Mouse (Mus musculus): ENCODE data around the gene Vps52.
"Not testable (repeated sequence)": the region's sequence is repeated elsewhere in the genome, so short reads cannot be mapped to it uniquely, and the experiment has no call there.

The Vps52 gene

DNA sequence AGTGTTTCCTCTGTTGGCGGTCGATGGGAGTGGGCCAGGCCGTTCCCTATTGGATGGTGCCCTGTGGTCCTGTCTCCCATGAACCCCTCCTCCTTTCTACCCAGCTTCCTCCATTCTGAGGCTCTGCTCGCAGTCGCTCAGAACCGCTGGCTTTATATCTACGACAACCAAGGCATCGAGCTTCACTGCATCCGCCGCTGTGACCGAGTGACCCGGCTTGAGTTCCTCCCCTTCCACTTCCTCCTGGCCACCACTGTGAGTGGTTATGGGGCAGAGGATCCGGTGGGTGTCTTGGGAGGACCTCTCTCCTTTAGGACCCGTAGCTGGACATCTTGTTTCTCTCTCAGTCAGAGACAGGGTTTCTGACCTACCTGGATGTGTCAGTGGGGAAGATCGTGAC is 12.2 kb upstream of the Vps52 start:
- DNase-seq (ENCODE audit: low spot score), result no peak

DNA sequence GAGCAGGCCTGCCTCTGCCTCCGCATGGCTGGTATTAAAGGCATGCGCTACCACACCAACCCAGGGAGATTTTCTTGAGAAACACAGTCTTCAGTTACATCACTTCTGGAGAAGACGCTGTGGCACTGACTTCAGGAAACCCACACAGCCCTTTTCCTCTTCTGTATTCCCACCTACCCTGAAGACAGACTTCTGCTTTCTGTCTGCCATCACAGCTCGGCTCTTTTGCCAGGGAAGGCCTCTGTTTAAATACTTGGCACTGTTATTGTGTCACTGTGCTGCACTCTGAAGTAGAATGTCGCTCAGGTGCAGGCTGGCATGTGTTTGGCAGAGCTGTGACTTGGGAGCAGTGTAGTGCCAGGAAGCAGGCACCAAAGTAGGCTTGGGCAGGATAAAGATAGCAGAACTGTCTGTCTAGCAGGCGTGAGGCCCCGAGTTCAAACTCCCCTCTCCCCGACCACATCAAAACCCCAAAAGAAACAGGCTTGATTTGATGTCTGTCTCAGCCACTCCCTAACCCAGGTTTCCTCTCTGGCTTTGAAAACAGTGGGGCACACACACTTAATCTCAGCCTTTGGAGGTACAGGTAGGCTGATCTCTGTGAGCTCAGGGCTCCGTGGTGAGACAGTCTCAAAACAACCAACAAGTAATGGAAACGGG is 8.1 kb upstream of the Vps52 start:
- DNase-seq (ENCODE audit: low spot score), result peak; percentile 77

DNA sequence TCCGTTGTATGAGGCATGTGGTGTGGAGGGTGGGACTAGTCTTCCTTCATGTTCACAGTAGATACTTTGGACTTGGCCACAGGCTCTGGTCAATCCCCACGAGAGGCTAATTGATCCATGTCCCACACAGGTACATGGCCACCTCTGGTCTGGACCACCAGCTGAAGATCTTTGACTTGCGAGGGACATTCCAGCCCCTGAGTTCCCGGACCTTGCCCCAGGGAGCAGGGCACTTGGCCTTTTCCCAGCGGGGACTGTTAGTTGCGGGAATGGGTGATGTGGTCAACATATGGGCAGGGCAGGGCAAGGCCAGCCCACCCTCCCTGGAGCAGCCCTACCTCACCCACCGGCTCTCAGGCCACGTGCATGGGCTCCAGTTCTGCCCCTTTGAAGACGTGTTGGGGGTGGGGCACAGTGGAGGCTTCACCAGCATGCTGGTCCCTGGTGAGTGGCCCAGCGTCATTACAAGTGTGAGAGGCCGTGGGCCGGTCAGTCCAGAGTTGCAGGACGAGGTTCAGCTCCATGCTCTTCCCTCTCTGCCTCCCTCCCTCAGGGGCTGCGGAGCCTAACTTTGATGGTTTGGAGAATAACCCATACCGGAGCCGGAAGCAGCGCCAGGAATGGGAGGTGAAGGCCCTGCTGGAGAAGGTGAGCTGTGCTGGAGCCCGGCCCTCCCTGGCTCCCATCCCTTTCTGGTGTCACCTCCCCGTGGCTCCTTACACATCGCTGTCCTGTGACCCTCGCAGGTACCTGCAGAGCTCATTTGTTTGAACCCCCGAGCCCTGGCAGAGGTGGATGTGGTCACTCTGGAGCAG is 7.3 kb upstream of the Vps52 start:
- DNase-seq (ENCODE audit: low spot score), result no peak

DNA sequence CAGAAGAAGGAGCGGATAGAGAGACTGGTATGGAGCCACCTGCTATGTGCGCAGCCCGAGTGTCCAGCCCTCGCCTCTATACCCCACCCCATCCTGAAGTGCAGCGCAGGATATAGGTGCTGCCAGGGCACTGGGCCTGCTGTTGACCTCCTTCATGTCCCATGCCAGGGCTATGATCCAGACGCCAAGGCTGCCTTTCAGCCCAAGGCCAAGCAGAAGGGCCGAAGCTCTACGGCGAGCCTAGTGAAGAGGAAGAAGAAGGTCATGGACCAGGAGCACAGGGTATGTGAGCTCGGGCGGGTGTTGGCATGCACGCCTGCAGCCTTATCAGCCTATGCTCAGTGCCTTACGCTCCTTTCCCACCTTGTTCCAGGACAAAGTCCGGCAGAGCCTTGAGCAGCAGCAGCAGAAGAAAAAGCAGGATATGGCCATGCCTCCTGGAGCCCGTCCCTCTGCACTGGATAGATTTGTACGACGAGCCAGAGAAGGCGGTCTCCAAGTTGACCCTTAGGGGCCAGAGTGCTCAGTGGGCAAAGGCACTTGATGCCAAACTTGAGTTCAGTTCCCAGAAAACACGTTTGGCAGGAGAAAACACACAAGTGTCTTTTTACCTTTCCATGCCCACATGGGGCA is 6.6 kb upstream of the Vps52 start:
- no peak for DNase-seq (ENCODE audit: low spot score)

DNA sequence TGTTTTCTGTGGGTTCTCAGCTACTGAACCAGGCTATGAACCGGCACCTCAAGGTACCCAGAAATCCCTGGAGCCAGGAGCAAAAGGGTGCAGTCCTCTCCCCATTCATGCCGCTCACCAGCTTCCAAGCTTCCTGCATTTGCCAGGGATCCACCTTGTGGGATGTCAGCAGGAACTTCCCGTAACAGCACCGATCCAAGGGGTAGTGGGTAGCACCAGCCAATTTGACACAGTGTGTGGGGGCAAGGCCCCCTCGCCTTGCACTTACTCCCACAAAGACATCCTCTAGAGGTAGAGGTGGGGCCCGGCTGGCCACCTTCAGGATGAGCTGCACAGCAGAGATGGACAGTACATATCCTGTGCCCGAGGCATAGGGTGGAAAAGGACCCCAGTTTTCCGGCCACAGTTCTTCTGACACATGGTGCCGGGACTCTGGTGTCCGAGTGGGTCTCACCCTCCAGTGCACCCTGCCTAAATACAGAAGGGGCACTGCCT is 5.4 kb upstream of the Vps52 start:
- no peak for DNase-seq (ENCODE audit: low spot score)

DNA sequence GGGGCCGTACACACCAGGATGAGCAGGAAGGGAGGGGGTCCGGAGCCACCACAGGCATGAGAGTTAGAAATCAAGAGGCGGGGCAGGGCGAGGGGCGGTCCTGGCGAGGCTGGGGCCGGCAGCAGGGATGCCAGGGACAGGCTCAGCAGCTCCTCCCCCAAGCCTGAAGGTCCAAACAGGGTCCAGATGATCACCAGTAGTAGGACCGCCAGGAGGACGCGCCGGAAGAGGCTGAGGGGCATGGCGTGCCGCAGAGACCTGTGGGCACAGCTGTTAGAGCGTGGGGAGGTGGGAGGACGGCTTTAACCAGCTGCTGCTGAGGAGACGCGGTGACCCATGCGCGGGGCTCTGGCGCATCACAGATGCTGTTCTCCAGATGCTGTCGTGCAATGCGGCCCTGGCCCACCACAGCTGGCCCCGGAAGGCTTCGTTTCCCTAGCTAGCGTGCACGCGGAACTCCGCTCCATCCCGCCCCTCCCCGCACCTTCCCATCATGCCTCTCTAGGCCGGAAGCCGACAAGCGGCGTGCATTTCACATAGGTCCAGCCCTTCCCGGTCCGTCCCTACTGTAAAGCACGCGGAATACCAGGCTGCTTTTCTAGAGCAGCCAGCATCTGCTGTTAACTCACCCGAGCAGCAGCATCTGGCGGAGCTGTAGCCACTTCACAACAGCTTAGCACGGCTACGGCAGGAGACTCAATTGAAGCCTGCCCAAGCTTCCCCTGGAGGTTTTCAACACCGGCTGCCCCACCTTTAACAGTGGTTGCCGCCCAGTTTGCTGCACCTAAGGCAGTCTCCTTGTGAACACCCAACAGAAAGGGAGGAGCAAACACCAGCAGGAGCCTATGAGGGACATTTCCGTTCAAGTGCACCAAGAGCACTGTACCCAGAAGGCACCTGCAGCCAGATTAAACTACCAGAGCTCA is 4.3 kb upstream of the Vps52 start, which contains the start of gene B3galt4:
Gene B3galt4, minus strand, starts transcription at position 468 of the 926 bp plus-strand sequence.
- DNase-seq (ENCODE audit: low spot score), result peak; percentile 87

DNA sequence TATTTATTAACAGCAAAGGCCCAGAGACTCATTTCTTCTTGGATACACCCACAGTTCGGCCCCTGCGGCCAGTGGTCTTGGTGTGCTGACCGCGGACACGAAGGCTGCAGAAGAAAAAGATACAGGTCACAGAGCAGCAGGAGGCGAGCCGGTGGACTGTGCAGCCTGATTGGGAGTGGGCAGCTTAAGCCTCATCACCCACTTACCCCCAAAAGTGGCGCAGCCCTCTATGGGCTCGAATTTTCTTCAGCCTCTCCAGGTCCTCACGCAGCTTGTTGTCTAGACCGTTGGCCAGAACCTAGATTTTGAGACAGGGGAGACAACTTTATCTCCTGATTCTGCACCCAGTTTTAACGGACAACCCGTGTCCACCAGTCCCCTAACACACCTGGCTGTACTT is 3.6 kb upstream of the Vps52 start:
- DNase-seq (ENCODE audit: low spot score), result not testable (repeated sequence)

DNA sequence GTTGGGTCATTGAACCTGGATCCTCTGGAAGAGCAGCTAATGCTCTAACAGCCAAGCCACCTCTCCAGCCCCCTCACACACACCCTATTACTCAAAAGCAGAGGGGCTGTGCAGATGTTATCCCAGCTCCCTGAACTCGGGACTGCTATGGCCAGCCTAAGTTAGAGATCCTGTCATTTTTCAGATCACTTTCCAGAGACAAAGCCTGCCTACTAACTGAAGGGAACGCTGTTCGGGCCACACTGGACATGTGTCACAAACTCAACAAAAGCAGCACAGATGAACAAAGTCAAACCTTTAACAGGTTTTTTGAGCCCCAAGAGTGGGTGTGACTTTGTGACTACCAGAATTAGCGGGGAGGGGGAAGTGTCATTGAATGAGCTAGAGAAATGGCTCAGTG is 2.7 kb upstream of the Vps52 start:
- no peak for DNase-seq (ENCODE audit: low spot score)

DNA sequence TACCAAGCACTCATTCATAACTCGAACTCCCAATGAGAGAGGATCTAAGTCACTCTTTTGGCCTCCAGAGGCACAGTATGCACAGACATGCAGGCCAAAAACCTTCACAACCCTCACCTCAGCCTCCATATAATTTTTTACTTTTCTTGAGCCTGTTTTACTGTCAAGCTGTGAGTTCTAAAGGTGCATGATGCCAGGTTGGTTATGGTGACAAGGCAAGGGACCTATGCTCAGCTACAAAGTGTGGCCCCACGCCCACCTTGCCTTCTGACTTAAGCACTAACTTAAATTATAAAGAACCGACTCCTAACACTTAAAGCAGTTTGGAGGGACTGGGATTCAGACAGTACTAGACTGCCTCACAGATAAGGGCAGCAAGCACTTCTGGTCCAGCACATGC is 2.3 kb upstream of the Vps52 start:
- no peak for DNase-seq (ENCODE audit: low spot score)

DNA sequence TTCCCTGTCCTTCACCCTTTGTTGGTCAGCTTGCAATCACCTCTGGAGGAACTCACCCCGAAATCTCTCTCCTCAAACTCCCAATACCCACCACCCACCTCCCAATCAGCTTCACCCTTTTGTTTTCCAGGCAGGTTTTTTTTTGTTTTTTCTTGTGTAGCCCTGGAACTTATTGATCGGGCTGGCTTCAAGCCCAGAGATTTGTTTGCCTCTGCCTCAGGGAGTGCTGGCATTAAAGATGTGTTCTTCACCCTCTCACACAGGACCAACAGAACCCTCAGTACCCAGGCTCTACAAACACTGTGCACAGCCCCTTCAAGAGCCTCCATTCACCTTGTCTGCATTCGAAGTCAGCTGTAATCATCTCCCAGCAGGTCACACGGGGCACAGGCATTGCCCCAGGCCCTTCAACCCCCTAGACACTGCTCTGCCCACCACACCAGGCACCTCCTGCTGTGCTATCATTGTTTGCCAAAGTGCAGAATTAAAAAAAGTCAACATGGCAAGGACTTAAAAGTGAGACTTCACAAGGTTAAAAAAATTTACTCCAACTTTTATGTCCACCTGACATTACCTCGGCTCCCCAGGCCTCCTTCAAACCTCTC is 1.5 kb upstream of the Vps52 start:
- no peak for DNase-seq (ENCODE audit: low spot score)

DNA sequence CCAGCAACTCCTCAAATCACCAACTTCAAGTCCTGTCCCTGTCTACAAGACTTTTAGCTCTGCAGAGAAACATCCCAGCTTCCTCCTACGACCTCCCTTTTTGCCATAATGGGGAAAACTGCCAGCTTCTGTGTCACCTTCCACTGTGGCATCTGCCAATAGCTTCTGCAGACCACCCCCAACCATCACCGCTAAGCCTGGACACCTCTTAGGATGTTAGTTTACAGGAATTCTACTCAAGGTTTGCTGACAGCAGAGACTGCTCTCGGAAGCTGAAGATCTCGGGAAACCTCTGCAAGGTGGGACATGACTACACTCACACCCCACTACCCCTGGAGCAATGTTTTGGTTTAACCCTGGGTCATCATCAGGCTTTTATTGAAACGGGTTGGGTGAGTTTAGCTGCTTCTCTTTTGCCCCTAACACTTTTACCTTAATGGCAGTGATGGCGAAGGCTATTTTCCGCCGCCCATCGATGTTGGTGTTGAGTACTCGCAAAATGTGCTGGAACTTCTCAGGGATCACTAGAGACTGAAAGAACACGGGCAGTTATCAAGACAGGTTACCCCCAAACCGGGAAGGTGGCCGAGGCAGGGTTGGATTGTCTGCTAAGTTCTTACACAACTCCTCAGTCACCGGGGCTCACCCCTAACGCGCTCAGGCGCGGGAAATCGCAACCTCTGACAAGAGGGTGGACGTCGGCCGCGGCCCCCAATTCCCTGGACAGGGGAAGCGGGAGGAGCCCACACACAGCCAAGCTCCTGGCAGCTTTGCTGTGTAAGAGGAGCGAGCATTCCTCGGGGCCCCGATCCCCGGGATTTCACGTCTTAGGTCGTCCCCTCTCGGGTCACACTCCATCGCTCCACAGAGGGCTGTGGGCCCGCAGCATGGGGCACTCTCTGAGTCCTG is 712 bp upstream of the Vps52 start:
- no peak for DNase-seq (ENCODE audit: low spot score)

DNA sequence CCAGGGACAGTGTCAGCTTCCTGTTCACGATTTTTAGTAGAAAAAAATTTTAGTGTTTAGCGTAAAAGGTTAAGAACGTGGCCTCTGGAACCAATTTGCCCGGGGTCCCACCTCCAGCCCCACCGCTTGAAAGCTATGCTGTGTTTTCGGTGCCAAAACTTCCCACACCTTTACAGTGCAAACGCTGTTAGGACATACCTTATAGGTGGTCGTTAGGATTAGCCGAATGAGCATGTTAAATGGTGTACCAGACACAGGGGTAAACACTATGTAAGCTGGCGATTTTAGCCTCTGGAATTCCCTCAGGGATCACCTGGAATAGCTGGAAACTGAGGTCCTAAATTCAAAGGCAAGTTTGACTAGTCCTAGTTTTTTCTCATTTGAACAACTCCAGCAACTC is 724 bp downstream of the Vps52 start:
- no peak for DNase-seq (ENCODE audit: low spot score)

DNA sequence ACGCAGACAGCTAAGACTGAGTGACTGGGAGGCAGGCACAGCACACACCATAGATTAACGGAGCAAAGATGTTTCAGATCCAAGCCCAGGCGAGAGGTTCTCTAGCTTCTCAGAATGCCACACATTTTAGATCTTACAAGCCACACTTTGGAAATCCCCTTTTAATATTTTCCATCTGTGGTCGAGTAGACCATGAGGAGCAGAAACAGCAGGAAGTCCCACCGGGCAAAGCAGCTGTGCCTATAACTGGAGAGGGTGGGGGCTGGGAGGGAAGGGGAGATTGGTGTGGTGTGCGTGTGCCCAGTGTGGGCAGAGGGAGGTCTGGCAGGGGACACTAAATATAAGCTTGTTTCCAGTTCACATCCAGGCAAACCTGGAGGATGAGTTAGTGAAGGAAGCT is 1.9 kb downstream of the Vps52 start:
- DNase-seq (ENCODE audit: low spot score), result no peak

DNA sequence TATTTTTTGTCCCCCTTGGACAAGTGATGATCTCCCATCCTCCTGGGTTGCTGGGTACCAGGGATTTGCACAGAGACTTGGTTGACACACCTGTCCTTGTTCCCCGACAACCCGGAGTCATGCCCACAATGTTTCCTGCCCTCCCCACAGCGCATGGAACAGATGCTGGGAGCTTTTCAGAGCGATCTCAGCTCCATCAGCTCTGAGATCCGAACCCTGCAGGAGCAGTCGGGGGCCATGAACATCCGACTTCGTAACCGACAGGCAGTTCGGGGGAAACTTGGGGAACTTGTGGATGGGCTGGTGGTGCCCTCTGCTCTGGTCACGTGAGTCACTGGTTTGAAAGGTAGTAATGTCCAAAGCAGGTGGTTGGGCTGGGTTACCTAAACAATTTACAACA is 2.8 kb downstream of the Vps52 start:
- DNase-seq (ENCODE audit: low spot score), result no peak

DNA sequence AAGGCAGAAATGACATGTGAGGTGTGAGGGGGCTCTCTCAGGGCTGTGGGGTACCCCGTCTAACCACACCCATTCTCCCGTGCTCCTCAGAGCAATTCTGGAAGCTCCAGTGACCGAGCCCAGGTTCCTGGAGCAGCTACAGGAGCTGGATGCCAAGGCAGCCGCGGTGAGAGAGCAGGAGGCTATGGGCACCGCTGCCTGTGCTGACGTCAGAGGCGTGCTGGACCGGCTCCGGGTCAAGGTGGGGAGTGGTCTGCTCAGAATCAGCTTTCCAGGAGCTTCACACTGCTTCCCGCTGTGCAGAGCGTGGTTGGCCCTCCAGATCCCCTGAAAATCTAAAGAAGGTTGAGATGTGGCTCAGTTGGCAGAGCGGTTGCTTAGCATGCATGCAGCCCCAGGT is 3.5 kb downstream of the Vps52 start:
- no peak for DNase-seq (ENCODE audit: low spot score)

DNA sequence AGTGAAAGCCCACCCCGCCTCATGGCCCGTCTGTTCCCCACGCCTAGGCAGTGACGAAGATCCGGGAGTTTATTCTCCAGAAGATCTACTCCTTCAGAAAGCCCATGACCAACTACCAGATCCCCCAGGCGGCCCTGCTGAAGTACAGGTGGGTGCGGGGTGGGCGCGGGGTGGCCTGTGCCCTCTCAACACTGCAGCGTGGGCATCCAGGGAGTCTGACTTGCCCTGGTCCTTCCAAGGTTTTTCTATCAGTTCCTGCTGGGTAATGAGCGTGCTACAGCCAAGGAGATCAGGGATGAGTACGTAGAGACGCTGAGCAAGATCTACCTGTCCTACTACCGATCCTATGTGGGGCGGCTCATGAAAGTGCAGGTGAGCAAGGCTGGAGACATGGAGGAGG is 4.3 kb downstream of the Vps52 start:
- DNase-seq (ENCODE audit: low spot score), result no peak

DNA sequence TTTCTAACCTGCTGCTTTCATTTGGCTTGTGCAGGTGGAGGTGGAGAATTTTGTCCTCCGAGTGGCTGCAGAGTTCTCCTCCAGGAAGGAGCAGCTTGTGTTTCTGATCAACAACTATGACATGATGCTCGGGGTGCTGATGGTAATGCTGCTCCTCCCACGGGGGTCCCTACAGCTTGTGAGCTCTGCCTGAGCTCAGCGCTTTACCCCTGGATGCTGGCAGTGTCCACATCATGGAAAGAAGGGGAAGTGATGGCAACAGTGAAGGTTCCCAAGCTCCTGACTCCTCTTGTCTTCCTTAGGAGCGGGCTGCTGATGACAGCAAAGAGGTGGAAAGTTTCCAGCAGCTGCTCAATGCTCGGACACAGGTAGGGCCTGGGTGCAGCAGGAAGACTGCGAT is 7.3 kb downstream of the Vps52 start:
- no peak for DNase-seq (ENCODE audit: low spot score)

DNA sequence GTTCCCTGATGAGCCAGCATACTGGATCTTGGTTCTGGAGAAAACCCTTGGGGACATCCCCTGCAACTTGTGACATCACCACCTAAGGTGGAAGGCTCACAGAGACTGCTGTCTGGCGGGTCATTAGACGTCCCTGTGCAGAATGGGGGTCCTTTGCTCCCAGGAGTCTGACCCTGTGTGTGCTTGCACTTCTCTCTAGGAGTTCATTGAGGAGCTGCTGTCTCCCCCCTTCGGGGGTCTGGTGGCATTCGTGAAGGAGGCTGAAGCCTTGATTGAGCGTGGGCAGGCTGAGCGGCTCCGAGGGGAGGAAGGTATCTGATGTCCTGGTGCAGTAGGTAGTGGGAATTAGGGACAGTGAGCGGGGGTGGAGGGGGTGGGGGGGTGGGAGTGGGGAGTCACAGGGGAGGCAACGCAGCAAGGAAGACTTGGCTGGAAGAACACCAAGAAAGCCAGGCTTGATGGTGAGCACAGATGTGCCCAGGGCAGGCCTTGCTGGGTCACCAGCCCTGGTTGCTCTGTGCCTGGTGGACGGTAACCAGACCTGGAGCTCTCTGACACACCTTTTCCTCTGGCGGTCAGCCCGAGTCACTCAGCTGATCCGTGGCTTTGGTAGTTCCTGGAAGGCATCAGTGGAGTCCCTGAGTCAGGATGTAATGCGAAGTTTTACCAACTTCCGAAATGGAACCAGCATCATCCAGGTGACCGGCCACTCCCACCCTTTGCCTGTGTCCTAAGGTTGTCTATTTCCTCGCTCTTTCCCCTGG is 9.7 kb downstream of the Vps52 start:
- no peak for DNase-seq (ENCODE audit: low spot score)

DNA sequence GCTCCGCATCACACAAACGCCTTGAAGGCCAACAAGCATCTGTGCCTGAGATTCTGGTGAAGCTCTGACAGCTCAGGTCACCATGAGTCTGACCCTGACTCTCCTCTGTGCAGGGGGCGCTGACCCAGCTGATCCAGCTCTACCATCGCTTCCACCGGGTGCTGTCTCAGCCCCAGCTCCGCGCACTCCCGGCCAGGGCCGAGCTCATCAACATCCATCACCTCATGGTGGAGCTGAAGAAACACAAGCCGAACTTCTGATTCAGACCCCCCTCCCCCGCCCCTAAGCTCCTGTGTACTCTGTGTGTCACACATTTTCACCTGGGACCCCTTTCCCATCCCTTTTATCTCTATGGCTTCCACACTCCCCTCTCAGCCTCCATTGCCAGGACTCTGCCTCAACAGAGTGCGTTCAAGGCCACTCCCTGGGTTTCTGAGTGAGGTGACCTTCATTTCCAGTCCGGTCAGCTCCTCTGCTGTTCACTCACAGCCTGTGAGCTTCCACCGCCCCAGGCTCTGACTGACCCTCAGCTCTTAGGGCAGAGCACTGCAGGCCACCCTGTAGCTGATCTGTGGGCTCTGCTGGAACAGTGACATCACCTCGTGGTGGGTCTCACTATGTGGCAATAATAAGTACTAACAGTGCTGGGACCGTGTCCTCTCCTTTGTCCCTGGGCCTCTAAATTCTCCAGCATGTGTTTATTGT is 10.4 kb downstream of the Vps52 start:
- DNase-seq (ENCODE audit: low spot score), result no peak
